Mouse (Mus musculus): ENCODE measurements at regions not wholly inside any gene's neighbourhood (a gene's known extent, or its start where the extent isn't known, plus 50 kb on each side); places are given as distances from the start of the nearest gene placed in this dataset.

DNA sequence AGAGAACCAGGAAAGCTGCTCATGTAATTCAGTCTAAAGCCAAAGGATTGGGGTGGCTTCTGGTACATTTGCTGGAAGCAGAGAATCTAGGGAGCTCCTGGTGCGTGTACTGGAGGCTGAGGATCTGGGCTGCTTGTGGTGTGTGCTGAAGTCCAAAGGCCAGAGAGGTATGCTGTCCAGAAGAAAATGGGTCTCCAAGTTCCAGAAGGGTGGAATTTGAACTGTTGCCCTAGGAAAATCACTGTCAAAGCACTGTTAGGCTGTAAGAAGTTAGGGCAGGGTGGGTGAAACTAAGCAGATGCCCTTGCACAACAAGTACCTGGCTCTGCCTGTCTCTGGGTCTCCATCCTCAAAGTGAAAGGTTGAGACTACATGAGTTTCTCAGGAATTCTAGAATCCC is 201.9 kb upstream of the Serp2 start:
- DNase-seq (ENCODE audit: low spot score in 2 of 2), result no peak

DNA sequence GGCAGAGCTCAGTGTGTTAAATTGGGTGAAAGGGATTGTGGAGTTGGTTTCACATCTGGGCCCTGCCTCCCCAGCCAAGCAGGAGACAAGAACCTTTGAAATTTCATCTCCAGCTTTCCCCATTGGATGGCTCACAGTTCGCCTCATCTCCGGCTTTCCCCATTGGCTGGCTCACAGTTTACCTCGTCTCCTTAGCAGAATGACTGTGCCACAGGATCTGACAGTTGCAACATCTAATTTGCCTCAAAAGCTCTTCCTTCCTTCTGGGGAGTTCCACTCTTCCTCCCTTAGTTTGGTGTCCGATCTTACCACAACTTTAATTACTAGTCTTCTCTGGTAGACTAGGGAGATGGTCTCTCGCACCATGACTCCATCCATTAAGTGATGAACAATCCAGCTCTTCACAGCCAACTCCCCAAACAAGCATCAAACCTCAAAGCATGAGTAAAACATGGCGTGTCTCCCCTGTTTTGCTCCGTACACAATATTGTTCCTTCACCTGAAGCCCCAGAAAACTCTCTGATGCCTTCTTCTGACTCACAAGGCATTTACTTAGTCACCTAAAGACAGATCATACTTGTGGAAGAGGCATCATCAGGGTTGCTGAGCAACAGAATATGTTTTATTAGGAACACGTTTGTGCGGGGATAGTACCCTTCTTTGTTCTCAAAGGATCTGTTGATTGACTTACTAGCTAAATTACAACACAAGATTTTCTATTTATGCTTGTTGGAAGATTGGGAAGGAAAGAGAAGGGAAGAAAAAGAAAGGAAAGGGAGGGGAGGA is 199.1 kb upstream of the Serp2 start:
- DNase-seq (ENCODE audit: low spot score in 2 of 2), result no peak

DNA sequence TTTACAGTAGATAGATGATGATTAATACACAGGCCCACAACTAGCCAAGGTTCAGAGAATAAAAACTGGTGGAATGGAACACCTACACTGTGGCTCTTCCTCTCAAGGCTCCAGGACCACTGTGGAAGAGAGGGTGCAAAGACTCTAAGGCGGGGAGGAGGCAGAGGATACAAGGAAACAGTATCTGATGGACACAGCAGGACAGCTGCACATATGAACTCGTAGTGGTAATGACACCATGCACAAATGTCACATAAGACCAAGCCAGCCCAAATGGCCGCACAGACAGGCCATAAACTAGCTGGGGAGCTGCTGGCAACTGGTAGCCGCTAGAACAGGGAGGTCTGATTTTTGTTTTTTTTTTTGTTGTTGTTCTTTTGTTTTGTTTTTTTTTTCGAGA is 197.0 kb upstream of the Serp2 start:
- no peak for DNase-seq (ENCODE audit: low spot score in 2 of 2)

GRCm38 (mm10) chr14:76749178-76749577 is 192.5 kb upstream of the Serp2 start:
- peak; percentile 63 to 80 for DNase-seq (ENCODE audit: low spot score in 2 of 2)

GRCm38 (mm10) chr14:76748711-76749110 is 192.0 kb upstream of the Serp2 start:
- no peak for DNase-seq (ENCODE audit: low spot score in 2 of 2)

- no peak for DNase-seq (ENCODE audit: low spot score in 2 of 2)
Measured at GRCm38 (mm10) chr14:76747814-76748213, 191.1 kb upstream of the Serp2 start.

DNA sequence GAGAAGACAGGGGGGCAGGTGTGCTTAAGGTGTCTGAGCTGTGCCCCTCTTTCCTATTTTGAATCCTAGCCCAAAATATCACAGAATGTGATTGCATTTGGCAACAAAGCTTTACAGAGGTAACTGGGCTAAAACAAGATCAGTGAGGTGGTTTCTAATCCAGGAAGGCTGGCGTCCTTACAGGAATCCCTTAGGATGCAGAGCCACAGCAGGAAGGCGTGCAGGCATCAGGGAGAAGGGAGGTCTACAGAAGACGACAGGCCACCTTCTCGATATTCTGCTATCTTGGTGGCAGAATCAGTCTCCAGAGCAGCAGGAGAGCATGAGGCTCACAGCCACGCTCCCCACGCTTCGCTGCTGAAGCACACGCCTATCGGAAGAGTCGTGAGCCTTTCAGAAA is 189.6 kb upstream of the Serp2 start:
- no peak for DNase-seq (ENCODE audit: low spot score in 2 of 2)

- no peak for DNase-seq (ENCODE audit: low spot score in 2 of 2)
Measured at GRCm38 (mm10) chr14:76744674-76745433, 188.2 kb upstream of the Serp2 start.

DNA sequence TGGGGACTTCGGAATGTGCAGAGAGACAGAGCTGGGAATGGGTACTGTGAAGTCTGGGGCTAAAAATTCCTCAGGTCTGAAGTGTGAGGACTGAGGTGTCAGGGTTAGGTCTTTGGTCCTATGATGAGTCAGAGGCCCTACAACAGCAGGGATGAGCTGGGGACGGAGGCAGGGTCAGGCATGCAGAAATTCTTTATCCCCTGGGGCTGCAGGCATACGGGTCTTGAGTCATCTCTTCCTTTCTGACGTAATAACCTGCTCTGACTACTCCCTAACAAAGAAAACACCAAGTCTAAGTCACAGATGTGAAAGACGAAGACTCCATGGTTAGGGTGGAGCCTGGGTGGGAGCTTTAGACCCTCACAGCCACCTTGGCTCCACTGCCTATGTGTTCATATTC is 185.6 kb upstream of the Serp2 start:
- DNase-seq (ENCODE audit: low spot score in 2 of 2), result no peak

DNA sequence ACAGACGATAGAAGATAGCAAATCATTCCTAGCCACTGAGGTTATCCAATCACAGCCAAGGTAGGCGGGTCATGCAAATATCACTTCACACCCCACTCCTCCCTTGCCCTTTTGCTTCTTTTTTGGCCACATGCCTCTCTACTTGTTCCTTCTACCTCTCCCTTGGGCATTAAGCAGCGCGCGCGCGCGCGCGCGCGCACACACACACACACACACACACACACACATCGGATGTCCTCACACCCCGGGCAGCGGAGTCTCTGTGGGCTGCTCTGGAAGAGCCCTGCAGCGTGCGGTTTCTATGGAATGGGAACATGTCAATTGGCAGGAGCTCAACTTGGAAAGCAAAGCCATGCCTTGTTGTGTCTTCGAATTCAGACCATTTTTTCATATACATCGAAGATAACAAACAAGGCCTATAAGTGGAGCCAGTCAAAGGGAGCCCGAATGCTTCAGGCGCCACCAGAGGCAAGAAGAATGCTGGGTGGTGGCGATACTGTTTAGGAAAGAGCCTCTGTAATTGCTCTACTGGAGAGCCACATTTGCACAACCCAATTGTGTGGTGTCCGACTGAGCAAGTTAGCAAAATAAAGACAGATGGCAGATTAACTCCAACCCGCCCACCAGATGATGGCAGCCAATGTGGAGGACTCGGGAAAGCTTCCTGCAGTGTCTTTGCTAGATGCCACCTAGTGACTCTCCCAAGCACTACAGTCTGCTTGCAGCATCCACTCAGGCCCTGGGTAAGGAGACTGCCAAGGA is 183.3 kb upstream of the Serp2 start:
- DNase-seq (ENCODE audit: low spot score in 2 of 2), result no peak

DNA sequence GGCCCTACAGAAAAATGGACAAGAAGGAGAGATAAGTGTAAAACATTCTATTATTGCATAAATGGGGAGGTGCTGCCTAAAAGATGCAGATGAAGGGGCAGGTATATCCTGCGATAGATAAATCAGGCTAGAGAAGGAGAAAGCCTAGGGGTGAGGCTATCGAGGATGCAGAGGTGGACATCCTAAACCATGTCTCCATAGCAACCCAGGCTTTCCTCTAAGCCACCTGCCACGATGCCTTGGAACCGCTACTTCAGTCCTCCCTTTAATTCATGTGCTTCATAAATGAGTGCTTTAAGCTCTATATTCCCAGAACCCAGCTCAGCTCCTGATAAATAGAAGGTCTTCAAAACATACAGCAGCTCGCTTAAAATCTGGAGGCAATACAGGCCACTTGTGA is 179.3 kb upstream of the Serp2 start:
- DNase-seq (ENCODE audit: low spot score in 2 of 2), result no peak

DNA sequence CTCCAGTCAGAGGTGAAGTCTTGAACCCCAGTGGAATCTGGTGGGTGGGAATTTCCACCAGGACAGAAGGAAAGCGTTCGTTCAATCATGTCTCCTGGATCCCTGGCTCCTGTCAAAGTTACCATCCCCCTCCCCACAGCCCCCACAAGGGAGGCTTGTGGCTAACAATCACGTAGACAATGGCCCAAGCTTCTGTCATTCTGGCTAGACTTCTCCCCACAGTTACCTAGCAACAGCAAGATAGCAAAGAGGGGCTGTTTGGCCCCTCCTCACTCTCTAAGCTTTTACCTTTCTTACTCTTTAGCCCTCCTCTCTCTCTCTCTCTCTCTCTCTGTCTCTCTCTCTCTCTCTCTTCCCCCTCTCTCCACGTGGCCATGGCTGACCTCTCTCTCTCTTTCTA is 178.4 kb upstream of the Serp2 start:
- no peak for DNase-seq (ENCODE audit: low spot score in 2 of 2)

DNA sequence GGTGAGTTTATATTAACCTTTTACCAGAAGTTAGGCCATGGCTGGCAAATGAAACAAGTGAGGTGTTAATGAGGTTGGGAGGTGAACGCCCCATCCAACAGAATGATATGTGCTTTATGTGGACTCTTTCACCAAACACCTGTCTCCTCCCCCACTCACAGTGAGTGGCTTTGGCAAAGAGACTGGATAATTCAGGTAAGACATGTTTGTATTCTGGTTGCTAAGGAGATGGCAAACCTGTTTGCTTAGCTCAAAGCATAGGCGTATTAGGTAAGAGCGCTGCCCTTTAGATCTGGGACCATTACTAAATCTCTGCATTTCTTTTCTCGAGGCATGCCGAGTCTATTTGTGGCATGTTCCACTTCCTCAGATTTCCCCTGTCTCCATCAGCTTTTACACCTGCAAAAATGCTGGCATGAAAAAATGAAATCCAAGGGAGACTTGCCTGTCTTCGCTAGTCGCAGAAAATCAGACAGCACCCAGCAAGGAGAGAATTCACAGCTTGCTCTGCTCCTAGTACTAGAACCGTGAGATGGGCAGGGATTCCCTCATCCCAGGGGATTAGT is 176.7 kb upstream of the Serp2 start:
- no peak for DNase-seq (ENCODE audit: low spot score in 2 of 2)

- DNase-seq (ENCODE audit: low spot score in 2 of 2), result peak in 1 of 2 experiments; percentile 23
Measured at GRCm38 (mm10) chr14:76731096-76731986, 174.7 kb upstream of the Serp2 start.

- no peak for DNase-seq (ENCODE audit: low spot score in 2 of 2)
Measured at GRCm38 (mm10) chr14:76725844-76726243, 169.2 kb upstream of the Serp2 start.

- DNase-seq (ENCODE audit: low spot score in 2 of 2), result peak in 1 of 2 experiments; percentile 34
Measured at GRCm38 (mm10) chr14:76725231-76725630, 168.5 kb upstream of the Serp2 start.

DNA sequence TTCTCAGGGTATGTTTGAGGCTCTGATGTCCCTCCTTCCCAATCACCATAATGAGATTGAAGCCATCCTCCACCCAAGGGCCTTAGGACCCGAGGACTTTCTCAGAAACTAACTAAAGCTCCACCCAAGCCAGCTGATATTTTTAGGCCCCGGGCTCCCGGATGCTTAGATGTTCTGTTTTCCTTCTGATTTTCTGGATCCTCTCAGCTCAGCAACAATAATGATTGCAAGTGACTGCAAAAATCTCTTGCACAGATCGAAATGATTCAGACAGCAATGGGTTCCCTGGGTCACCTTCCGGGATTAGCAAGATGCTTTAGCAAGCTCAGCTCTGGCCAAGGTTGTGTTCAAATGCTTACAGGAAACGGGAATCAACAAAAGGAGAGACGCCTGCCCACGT is 168.1 kb upstream of the Serp2 start:
- DNase-seq (ENCODE audit: low spot score in 2 of 2), result no peak

GRCm38 (mm10) chr14:76724395-76724794 is 167.7 kb upstream of the Serp2 start:
- DNase-seq (ENCODE audit: low spot score in 2 of 2), result no peak

DNA sequence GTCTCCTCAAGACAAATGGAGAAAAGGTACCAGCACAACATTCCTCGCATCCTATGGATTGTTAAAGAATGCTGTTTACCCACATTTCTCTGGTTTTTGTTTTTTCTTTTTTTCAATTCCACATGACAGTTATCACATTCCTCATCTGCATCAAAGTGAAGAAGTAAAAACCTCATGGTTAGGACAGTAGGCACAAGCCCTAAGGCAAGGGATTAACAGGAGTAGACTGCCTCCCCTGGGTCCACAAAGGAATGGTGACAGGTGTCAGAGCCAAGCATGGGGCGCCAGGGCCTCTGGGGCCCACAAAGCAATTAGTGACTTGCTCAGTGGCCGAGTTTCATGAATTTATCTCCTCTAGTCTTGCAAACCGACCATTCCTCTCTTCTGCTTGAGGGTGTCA is 166.9 kb upstream of the Serp2 start:
- no peak for DNase-seq (ENCODE audit: low spot score in 2 of 2)

GRCm38 (mm10) chr14:76722297-76722696 is 165.6 kb upstream of the Serp2 start:
- no peak for DNase-seq (ENCODE audit: low spot score in 2 of 2)

DNA sequence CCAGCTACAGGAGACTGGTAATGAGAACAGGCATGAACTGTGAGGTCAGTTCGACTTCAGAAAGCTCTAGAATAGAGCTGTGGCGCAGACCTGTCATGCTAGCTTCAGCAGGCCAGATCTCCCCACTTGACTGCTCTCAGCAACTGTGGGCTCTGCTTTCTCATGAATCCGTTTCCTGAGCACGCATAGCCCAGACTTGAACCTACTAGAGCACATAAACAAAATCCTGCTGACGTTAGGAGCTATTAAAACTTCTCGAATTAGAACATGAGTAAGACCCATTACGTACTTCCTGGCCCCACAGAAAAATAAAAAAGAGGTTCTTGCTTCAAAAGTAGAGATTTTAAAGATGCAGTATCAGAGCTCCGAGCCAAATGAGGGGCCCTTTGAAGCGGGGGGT is 165.1 kb upstream of the Serp2 start:
- DNase-seq (ENCODE audit: low spot score in 2 of 2), result no peak

Data from gastrocnemius, adult 8-10 months (tissue).